Mouse (Mus musculus) inflammation-experienced regulatory T-cells (primary cell): ENCODE measurements around the gene Rxfp4. TPM values are rescaled to one million over a fixed set of nuclear protein-coding genes. Genes with fewer than 3 reads are reported as not detected.

Experiments used
- polyA plus RNA-seq, 2 experiments: library from polyadenylated mRNA; unstranded; fragments of 100-300 nt; shearing (Covaris generic); gene quantifications; one replicate each; pipeline ENCODE4 v1.2.1; 2017

Rxfp4 gene
- polyA plus RNA-seq = not detected

GRCm38 (mm10) chr3:88652846-88653515 lies at the start of gene Rxfp4:
TSS of gene Rxfp4 (minus strand) at chr3:88653142.

GRCm38 (mm10) chr3:88684980-88685941 lies 32.3 kb upstream of the Rxfp4 start, which contains the start of gene Khdc4:
TSS of gene Khdc4 (plus strand) at chr3:88685803.

GRCm38 (mm10) chr3:88605666-88606065 lies 47.3 kb downstream of the Rxfp4 start, which contains the start of gene Arhgef2:
TSS of gene Arhgef2 (plus strand) at chr3:88605966.

Other genes starting within 250 kb of the Rxfp4 start
- gene Pmf1, start 242.8 kb downstream of the Rxfp4 start, polyA plus RNA-seq = 10 to 100 TPM; 36.0 to 42.7 TPM
- 10 to 100 TPM; 18.5 to 25.3 TPM for gene Slc25a44, start 228.0 kb downstream of the Rxfp4 start, polyA plus RNA-seq
- gene Sema4a, start 192.0 kb downstream of the Rxfp4 start, polyA plus RNA-seq = 100 to 1,000 TPM in 1 of 2 experiments, 10 to 100 TPM in 1; 36.5 to 227 TPM
- 10 to 100 TPM; 19.0 to 26.0 TPM for gene Lmna, start 143.2 kb downstream of the Rxfp4 start, polyA plus RNA-seq
- gene Mex3a, start 120.7 kb downstream of the Rxfp4 start, polyA plus RNA-seq = under 1 TPM; 0.24 to 0.40 TPM
- gene Rab25, start 104.8 kb downstream of the Rxfp4 start, polyA plus RNA-seq = 1 to 10 TPM in 1 of 2 experiments, under 1 TPM in 1; 0.77 to 1.7 TPM
- 100 to 1,000 TPM; 166 to 168 TPM for gene Lamtor2, start 100.1 kb downstream of the Rxfp4 start, polyA plus RNA-seq
- gene Ubqln4, start 99.4 kb downstream of the Rxfp4 start, polyA plus RNA-seq = 10 to 100 TPM; 48.2 to 54.1 TPM
- gene Ssr2, start 77.3 kb downstream of the Rxfp4 start, polyA plus RNA-seq = 100 to 1,000 TPM in 1 of 2 experiments, 10 to 100 TPM in 1; 99.3 to 122 TPM
- 100 to 1,000 TPM; 120 to 137 TPM for gene Arhgef2, start 47.2 kb downstream of the Rxfp4 start, polyA plus RNA-seq
- 100 to 1,000 TPM in 1 of 2 experiments, 10 to 100 TPM in 1; 93.7 to 133 TPM for gene Khdc4, start 32.7 kb upstream of the Rxfp4 start, polyA plus RNA-seq
- gene Rit1, start 63.7 kb upstream of the Rxfp4 start, polyA plus RNA-seq = 10 to 100 TPM; 52.5 to 58.6 TPM
- gene Syt11, start 122.0 kb upstream of the Rxfp4 start, polyA plus RNA-seq = 100 to 1,000 TPM in 1 of 2 experiments, 10 to 100 TPM in 1; 64.9 to 104 TPM
- gene Gon4l, start 182.1 kb upstream of the Rxfp4 start, polyA plus RNA-seq = 10 to 100 TPM; 28.8 to 30.0 TPM